Mouse (Mus musculus): Measurements from ENCODE around the gene Tmem132e.

GRCm38 (mm10) chr11:82418337-82419041, 29.8 kb downstream of the Tmem132e start:
- TF ChIP-seq CTCF (IDR thresholded peaks at IDR 0.05; ENCODE audit: low read depth, low read length) (no peak), POLR2AphosphoS5 (IDR thresholded peaks at IDR 0.05; ENCODE audit: insufficient replicate concordance, low read depth, low read length) (no peak), GATA2 (IDR thresholded peaks at IDR 0.05; ENCODE audit: borderline replicate concordance, low read depth, low read length) (no peak), GATA1 (IDR thresholded peaks at IDR 0.05; ENCODE audit: borderline replicate concordance, low read length) (no peak), TAL1 (conservative IDR thresholded peaks at IDR 0.05; ENCODE audit: low read depth, low read length) (no peak)
